Mouse (Mus musculus) liver, embryonic 12.5 days (tissue): ENCODE results near the gene Gm5737. TPM values are rescaled to one million over a fixed set of nuclear protein-coding genes. Genes with fewer than 3 reads are reported as not detected.

Source experiments
- ATAC-seq: fragments of 200-750 bp; cut with Nextera tagmentation; 2 replicates; pipeline ENCODE4 v1.8.0; 2017; ENCODE audit warnings: moderate number of reproducible peaks, mild to moderate bottlenecking, moderate library complexity
- H3K27ac ChIP-seq: fragments of 300-500 bp; sonication (generic); 2 replicates; pipeline ENCODE4 v1.5.1; 2016; ENCODE audit warnings: mild to moderate bottlenecking
- H3K27me3 ChIP-seq: fragments of 300-500 bp; sonication (generic); replicated peaks from 2 replicates; pipeline ENCODE4 v1.6.1; 2016; ENCODE audit warnings: mild to moderate bottlenecking, moderate library complexity
- H3K36me3 ChIP-seq: fragments of 300-500 bp; sonication (generic); 2 replicates; pipeline ENCODE4 v1.6.1; 2016; ENCODE audit warnings: mild to moderate bottlenecking, moderate library complexity
- H3K4me1 ChIP-seq: fragments of 300-500 bp; sonication (generic); 2 replicates; pipeline ENCODE4 v1.6.1; 2016
- H3K4me2 ChIP-seq: fragments of 300-500 bp; sonication (generic); 2 replicates; pipeline ENCODE4 v1.6.1; 2016; ENCODE audit warnings: mild to moderate bottlenecking, moderate library complexity
- H3K4me3 ChIP-seq: fragments of 300-500 bp; sonication (generic); 2 replicates; pipeline ENCODE4 v1.5.1; 2016; ENCODE audit warnings: mild to moderate bottlenecking, moderate library complexity
- H3K9ac ChIP-seq: fragments of 300-500 bp; sonication (generic); 2 replicates; pipeline ENCODE4 v1.6.1; 2016; ENCODE audit warnings: mild to moderate bottlenecking, moderate library complexity
- H3K9me3 ChIP-seq: fragments of 300-500 bp; sonication (generic); replicated peaks from 2 replicates; pipeline ENCODE4 v1.6.1; 2016; ENCODE audit warnings: mild to moderate bottlenecking, moderate library complexity
- WGBS: fragments of 180-500 bp; shearing (Covaris S2); methylation state at CpG from one replicate; pipeline ENCODE4 v1.1.7; 2016; ENCODE audit not compliant: insufficient replicate concordance; 5-methylcytosine and 5-hydroxymethylcytosine counted together
- polyA plus RNA-seq: library from polyadenylated mRNA; unstranded; fragments of >200 nt; fragmentation: Nextera tagmentation; extraction: Ambion mirVana; gene quantifications from 2 replicates; pipeline ENCODE4 v1.2.1, GENCODE M21; 2016

Gene Gm5737
- polyA plus RNA-seq = not detected in 2 replicates

DNA sequence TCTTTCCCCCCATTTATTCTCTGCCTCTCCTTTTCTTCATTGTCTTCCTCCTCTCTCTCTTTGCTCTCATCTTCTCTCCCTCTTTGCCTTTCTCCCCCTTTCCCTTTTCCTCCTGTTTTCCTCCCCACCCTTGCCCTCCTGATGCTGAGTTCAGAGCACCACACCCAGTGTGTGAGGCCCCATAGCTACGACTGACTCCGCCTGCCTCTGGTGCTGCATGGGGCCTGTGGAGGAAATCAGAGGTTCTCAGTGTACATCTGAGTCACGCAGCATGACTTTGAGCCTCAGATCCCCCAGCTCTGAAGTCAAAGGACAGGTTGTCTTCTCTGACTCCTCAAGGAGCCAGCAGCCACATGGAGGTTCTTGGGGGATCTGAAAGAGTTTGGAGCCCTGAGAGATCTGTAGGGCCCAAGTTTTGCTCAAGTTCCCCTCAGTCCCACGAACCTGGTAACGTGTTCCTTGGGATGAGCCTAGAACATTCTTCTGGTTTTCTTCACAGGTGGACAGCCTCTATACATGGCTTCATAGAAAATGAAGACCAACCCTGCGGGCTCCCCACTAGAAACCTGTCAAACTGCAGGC, at the start of gene Gm5737:
Gene Gm5737, plus strand, starts transcription at position 532 of the 582 bp plus-strand sequence.
- H3K27ac ChIP-seq = no peak within 1 kb of the TSS
- no peak within 1 kb of the TSS for H3K4me2 ChIP-seq
- peaks cover 28% of the 10 kb centered on the region for H3K27me3 ChIP-seq
- no peak within 1 kb of the TSS for H3K4me3 ChIP-seq
- no peak within 1 kb of the TSS for H3K9ac ChIP-seq
- 0 out of 2 replicates have a peak, but pooled peaks cover 3% of the 10 kb centered on the region for H3K4me1 ChIP-seq
- no peaks in the 10 kb centered on the region for H3K9me3 ChIP-seq
- no peak for ATAC-seq
- WGBS = 65% methylated on average over 6 of the region's 6 CpGs
- H3K36me3 ChIP-seq = no peaks in the 10 kb centered on the region

- H3K27me3 ChIP-seq = no peaks in the 10 kb centered on the region; the same call in 1 of the 2 replicates
- H3K9me3 ChIP-seq = no peaks in the 10 kb centered on the region
- H3K27ac ChIP-seq = no peak overlapping the region
- no peak for ATAC-seq
- H3K4me2 ChIP-seq = no peak overlapping the region
- no peak overlapping the region for H3K4me3 ChIP-seq
- H3K9ac ChIP-seq = no peak overlapping the region
- H3K4me1 ChIP-seq = no peaks in the 10 kb centered on the region
- H3K36me3 ChIP-seq = no peaks in the 10 kb centered on the region
- WGBS = 0% methylated on average over 1 of the region's 1 CpGs
Observed at GRCm38 (mm10) chr7:120767369-120767768, 44.8 kb upstream of the Gm5737 start.

GRCm38 (mm10) chr7:120771389-120771788, 40.8 kb upstream of the Gm5737 start:
- Histone ChIP-seq H3K4me1 (no peaks in the 10 kb centered on the region), H3K9ac (no peak overlapping the region), H3K4me3 (no peak overlapping the region), H3K4me2 (no peak overlapping the region), H3K9me3 (no peaks in the 10 kb centered on the region), H3K27ac (no peak overlapping the region), H3K36me3 (no peaks in the 10 kb centered on the region), H3K27me3 (no peaks in the 10 kb centered on the region; the same call in 1 of the 2 replicates)
- 23% methylated on average over 1 of the region's 1 CpGs for WGBS
- no peak for ATAC-seq

DNA sequence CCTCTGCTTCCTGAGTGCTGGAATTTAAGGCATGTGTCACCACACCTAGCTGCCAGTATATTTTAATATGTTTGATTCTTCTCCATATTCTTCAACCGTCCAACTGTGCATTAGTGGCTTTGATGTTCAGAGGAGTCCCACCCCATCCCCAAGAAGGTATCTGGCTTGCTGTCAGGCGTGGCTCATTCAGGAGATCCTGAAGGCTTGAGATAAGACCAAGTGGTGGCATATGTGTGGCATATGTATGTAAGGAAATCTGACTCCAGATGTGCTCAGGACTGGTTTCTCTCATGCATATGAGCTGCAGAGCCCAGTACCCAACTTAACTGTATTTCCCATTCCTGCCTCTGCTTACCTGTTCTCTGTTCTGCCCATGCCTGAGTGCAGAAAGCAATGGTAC, 34.2 kb upstream of the Gm5737 start:
- Histone ChIP-seq H3K4me2 (no peak overlapping the region), H3K4me1 (peaks cover 4% of the 10 kb centered on the region; the same call in 1 of the 2 replicates), H3K9me3 (no peaks in the 10 kb centered on the region), H3K36me3 (no peaks in the 10 kb centered on the region), H3K9ac (no peak overlapping the region), H3K27me3 (0 out of 2 replicates have a peak, but pooled peaks cover 5% of the 10 kb centered on the region), H3K27ac (no peak overlapping the region), H3K4me3 (no peak overlapping the region)
- peak; percentile 68 for ATAC-seq
- WGBS = 29% methylated on average over 2 of the region's 2 CpGs

- H3K27ac ChIP-seq = no peak overlapping the region
- 70% methylated on average over 4 of the region's 4 CpGs for WGBS
- H3K4me1 ChIP-seq = no peaks in the 10 kb centered on the region
- no peak overlapping the region for H3K4me3 ChIP-seq
- ATAC-seq = no peak
- H3K36me3 ChIP-seq = no peaks in the 10 kb centered on the region
- no peak overlapping the region for H3K4me2 ChIP-seq
- no peak overlapping the region for H3K9ac ChIP-seq
- no peaks in the 10 kb centered on the region for H3K9me3 ChIP-seq
- H3K27me3 ChIP-seq = 0 out of 2 replicates have a peak, but pooled peaks cover 4% of the 10 kb centered on the region
Observed at GRCm38 (mm10) chr7:120795544-120795943, 16.6 kb upstream of the Gm5737 start.

DNA sequence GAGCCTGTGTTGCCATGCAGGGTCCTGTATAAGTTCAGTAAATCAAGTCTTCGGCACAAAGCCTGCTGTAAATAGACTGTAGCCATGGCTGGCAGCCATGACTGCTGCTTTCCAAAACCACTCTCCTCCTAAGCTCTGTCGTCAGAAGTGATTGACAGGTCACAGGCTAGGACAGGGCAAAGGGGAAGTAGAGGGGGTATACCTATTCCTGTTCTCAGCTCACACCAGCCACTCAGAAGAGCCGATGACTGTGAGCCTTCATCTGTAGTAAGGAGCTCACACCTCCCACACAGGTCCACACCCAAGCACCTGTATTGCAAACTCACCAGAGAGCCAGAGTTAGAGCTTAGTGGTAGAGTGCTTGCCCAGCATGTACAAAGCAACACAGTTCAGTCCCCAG, 15.8 kb upstream of the Gm5737 start:
- 43% methylated on average over 3 of the region's 3 CpGs for WGBS
- Histone ChIP-seq H3K9ac (no peak overlapping the region), H3K4me1 (no peaks in the 10 kb centered on the region), H3K9me3 (no peaks in the 10 kb centered on the region), H3K4me3 (no peak overlapping the region), H3K27ac (no peak overlapping the region), H3K27me3 (0 out of 2 replicates have a peak, but pooled peaks cover 4% of the 10 kb centered on the region), H3K36me3 (no peaks in the 10 kb centered on the region), H3K4me2 (no peak overlapping the region)
- ATAC-seq = no peak

DNA sequence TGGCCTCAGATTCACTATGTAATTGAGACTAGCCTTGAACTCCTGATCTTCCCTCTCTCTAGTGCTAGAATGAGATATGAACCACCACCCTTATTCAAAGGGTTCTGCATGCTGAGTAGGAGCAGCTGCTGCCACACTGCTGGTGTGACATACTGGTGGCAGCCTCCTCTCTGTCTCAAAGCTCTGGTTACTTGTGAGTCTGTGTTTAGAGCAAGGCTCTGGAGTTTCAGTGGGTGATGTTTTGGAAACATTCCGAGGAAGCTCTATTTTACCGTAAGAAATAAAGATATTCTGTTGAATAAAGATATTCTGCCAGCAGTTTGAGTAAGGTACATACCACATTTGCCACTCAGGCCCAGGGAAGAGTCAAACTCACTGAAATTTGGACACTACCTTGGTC, 8.9 kb upstream of the Gm5737 start:
- Histone ChIP-seq H3K27ac (no peak overlapping the region), H3K27me3 (no peaks in the 10 kb centered on the region), H3K4me3 (no peak overlapping the region), H3K4me1 (no peaks in the 10 kb centered on the region), H3K9me3 (no peaks in the 10 kb centered on the region), H3K9ac (no peak overlapping the region), H3K36me3 (no peaks in the 10 kb centered on the region), H3K4me2 (no peak overlapping the region)
- 73% methylated on average over 2 of the region's 2 CpGs for WGBS
- no peak for ATAC-seq

DNA sequence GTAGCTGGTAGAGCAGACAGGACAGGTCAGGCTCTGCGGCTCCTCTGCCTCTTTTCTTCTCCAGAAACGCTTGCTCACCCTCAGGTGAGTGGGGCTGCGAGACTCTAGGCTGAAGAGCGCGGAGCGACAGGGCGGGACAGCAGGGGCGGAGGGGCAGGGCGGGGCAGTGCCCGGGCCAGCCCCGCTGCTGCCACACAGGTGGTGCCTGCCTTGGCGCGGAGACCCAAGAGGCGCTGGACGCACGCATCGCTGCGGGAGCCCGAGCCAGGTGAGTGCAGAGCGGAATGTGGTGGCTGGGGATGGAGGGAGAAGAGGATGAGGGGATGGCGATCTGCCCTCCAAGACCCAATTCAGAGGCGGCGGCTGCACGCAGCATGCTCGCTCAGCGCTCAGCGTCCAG, 2.5 kb upstream of the Gm5737 start:
- H3K4me2 ChIP-seq = peak overlapping the region; percentile 31; the same call in 1 of the 2 replicates
- no peak for ATAC-seq
- no peaks in the 10 kb centered on the region for H3K9me3 ChIP-seq
- no peak overlapping the region for H3K27ac ChIP-seq
- H3K4me1 ChIP-seq = 0 out of 2 replicates have a peak, but pooled peaks cover 3% of the 10 kb centered on the region
- 0 out of 2 replicates have a peak overlapping the region, but pooled peaks have one; percentile 14 for H3K4me3 ChIP-seq
- H3K36me3 ChIP-seq = no peaks in the 10 kb centered on the region
- peaks cover 28% of the 10 kb centered on the region for H3K27me3 ChIP-seq
- no peak overlapping the region for H3K9ac ChIP-seq
- WGBS = 10% methylated on average over 27 of the region's 27 CpGs

GRCm38 (mm10) chr7:120817552-120817951, 5.4 kb downstream of the Gm5737 start:
- peaks cover 3% of the 10 kb centered on the region; the same call in 1 of the 2 replicates for H3K27me3 ChIP-seq
- H3K9ac ChIP-seq = no peak overlapping the region
- no peaks in the 10 kb centered on the region for H3K36me3 ChIP-seq
- no peak overlapping the region for H3K27ac ChIP-seq
- no peak overlapping the region for H3K4me2 ChIP-seq
- H3K4me1 ChIP-seq = no peaks in the 10 kb centered on the region
- no peak overlapping the region for H3K4me3 ChIP-seq
- H3K9me3 ChIP-seq = no peaks in the 10 kb centered on the region
- 0 out of 2 replicates have a peak, but pooled peaks have one; percentile 27 for ATAC-seq
- WGBS = 58% methylated on average over 6 of the region's 6 CpGs

GRCm38 (mm10) chr7:120819386-120819785, 7.2 kb downstream of the Gm5737 start:
- Histone ChIP-seq H3K36me3 (no peaks in the 10 kb centered on the region), H3K4me3 (no peak overlapping the region), H3K4me1 (no peaks in the 10 kb centered on the region), H3K9me3 (no peaks in the 10 kb centered on the region), H3K27ac (no peak overlapping the region), H3K9ac (no peak overlapping the region), H3K4me2 (no peak overlapping the region), H3K27me3 (peaks cover 3% of the 10 kb centered on the region; the same call in 1 of the 2 replicates)
- 75% methylated on average over 4 of the region's 4 CpGs for WGBS
- no peak for ATAC-seq

- 21% methylated on average over 5 of the region's 5 CpGs for WGBS
- H3K4me3 ChIP-seq = no peak overlapping the region
- H3K27ac ChIP-seq = no peak overlapping the region
- ATAC-seq = peak; percentile 44
- H3K9me3 ChIP-seq = no peaks in the 10 kb centered on the region
- no peak overlapping the region for H3K4me2 ChIP-seq
- H3K4me1 ChIP-seq = no peaks in the 10 kb centered on the region
- peaks cover 9% of the 10 kb centered on the region; the same call in 1 of the 2 replicates for H3K27me3 ChIP-seq
- no peaks in the 10 kb centered on the region for H3K36me3 ChIP-seq
- H3K9ac ChIP-seq = no peak overlapping the region
Observed at GRCm38 (mm10) chr7:120823248-120823647, 11.1 kb downstream of the Gm5737 start.

GRCm38 (mm10) chr7:120825097-120825496, 12.9 kb downstream of the Gm5737 start:
- Histone ChIP-seq H3K4me1 (peaks cover 9% of the 10 kb centered on the region; the same call in 1 of the 2 replicates), H3K9ac (no peak overlapping the region), H3K36me3 (no peaks in the 10 kb centered on the region), H3K4me2 (no peak overlapping the region), H3K4me3 (no peak overlapping the region), H3K27me3 (peaks cover 26% of the 10 kb centered on the region), H3K27ac (no peak overlapping the region), H3K9me3 (no peaks in the 10 kb centered on the region)
- no peak for ATAC-seq
- 53% methylated on average over 2 of the region's 2 CpGs for WGBS
